Mouse (Mus musculus): ENCODE measurements at regions not wholly inside any gene's neighbourhood (a gene's known extent, or its start where the extent isn't known, plus 50 kb on each side); places are given as distances from the start of the nearest gene placed in this dataset.

DNA sequence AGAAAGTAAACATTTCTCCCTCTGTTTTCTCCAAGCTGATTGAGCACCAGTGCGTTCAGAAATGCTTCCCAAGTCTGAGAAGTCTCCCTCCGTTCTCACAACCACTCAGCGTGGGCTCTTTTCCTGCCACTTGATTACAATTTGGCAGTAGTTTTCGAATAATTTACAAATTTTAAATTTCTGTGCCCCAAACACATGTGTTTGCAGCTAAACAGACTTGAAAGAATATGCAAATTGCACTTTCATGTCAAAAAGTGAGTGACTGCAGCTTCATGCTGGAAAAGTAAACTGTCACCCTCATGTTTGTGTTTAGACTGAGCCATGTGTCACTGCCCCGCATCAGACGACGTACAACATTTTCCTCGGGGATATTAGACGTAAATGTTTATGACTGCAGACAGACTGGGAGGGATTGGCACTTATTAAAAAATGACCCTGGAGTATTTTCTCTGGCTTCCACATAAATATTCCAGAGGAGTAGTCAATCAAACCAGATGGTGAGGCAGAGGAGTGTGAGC, 70.6 kb upstream of the Six2 start:
- no peak overlapping the region for H3K9ac ChIP-seq (replicated peaks)
- H3K4me1 ChIP-seq (replicated peaks; ENCODE audit: control insufficient read depth in 2 of 2, insufficient read depth in 2 of 2, low read length in 1 of 2), result no peaks in the 10 kb centered on the region
- no peak overlapping the region for H3K4me3 ChIP-seq (ENCODE audit: insufficient read depth in 1 of 2, low read depth in 2 of 2, low read length in 2 of 2)
- no peaks in the 10 kb centered on the region for H3K27me3 ChIP-seq (ENCODE audit: control insufficient read depth, insufficient read depth, low read length)
- WGBS (ENCODE audit: insufficient replicate concordance), result 51% methylated on average over 9 of the region's 9 CpGs
- no peaks in the 10 kb centered on the region for H3K36me3 ChIP-seq (replicated peaks; ENCODE audit: control insufficient read depth, insufficient read depth, low read depth)
- no peak for TF ChIP-seq CTCF (IDR thresholded peaks at IDR 0.05; ENCODE audit: low read depth)
- TF ChIP-seq EP300 (IDR thresholded peaks at IDR 0.05; ENCODE audit: low read depth), result no peak
- no peak for ATAC-seq (ENCODE audit: insufficient read depth)
- DNase-seq (ENCODE audit: low read depth in 3 of 3, low spot score in 3 of 3), result no peak
- H3K27ac ChIP-seq, result no peak overlapping the region
- no peaks in the 10 kb centered on the region for H3K9me3 ChIP-seq (ENCODE audit: control insufficient read depth, low read length)
- H3K4me2 ChIP-seq (ENCODE audit: low read depth), result no peak overlapping the region

DNA sequence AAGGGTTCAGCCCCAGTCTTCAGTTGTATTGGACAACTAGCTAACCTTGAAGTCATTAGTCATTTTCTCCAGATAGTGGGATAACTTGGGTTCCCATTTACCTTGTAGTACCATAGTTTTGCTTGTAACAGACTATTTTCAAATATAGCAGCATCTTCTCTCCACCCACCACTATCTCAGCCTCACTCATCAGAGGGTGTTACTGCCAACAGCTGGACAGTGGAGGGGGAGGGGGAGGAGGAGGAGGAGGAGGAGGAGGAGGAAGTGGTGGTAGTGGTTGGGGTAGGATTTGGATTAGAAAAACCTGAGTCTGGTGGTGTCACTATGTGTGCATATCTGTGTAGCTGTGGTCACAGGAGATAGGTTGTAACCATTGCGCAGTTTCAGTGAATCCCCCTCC, 69.6 kb upstream of the Six2 start:
- Histone ChIP-seq H3K9me3 (ENCODE audit: control insufficient read depth, low read length) (no peaks in the 10 kb centered on the region), H3K27ac (no peak overlapping the region), H3K36me3 (replicated peaks; ENCODE audit: control insufficient read depth, insufficient read depth, low read depth) (no peaks in the 10 kb centered on the region), H3K27me3 (ENCODE audit: control insufficient read depth, insufficient read depth, low read length) (no peaks in the 10 kb centered on the region), H3K9ac (replicated peaks) (no peak overlapping the region), H3K4me1 (replicated peaks; ENCODE audit: control insufficient read depth in 2 of 2, insufficient read depth in 2 of 2, low read length in 1 of 2) (no peaks in the 10 kb centered on the region), H3K4me3 (ENCODE audit: insufficient read depth in 1 of 2, low read depth in 2 of 2, low read length in 2 of 2) (no peak overlapping the region), H3K4me2 (ENCODE audit: low read depth) (no peak overlapping the region)
- 75% methylated on average over 1 of the region's 1 CpGs for WGBS (ENCODE audit: insufficient replicate concordance)
- no peak for DNase-seq (ENCODE audit: low read depth in 3 of 3, low spot score in 3 of 3)
- TF ChIP-seq EP300 (IDR thresholded peaks at IDR 0.05; ENCODE audit: low read depth) (no peak), CTCF (IDR thresholded peaks at IDR 0.05; ENCODE audit: low read depth) (no peak)
- ATAC-seq (ENCODE audit: insufficient read depth), result no peak

DNA sequence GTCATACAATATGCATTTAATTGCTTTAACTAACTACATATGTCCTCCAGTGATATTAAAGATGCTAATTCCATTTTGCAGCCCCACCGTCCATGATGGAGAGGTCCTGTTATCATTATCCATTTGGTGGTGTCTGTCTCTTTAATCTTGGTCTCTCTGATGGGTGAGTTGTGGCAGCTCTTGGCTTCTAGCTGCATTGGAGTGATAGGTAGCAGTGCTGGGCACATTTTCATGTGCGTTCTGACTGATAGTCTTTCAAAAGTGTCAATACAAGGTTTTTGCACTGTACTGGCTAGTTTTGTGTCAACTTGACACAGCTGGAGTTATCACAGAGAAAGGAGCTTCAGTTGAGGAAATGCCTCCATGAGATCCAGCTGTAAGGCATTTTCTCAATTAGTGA, 67.5 kb upstream of the Six2 start:
- Histone ChIP-seq H3K27me3 (ENCODE audit: control insufficient read depth, insufficient read depth, low read length) (no peaks in the 10 kb centered on the region), H3K4me1 (replicated peaks; ENCODE audit: control insufficient read depth in 2 of 2, insufficient read depth in 2 of 2, low read length in 1 of 2) (no peaks in the 10 kb centered on the region), H3K36me3 (replicated peaks; ENCODE audit: control insufficient read depth, insufficient read depth, low read depth) (no peaks in the 10 kb centered on the region), H3K27ac (no peak overlapping the region), H3K4me2 (ENCODE audit: low read depth) (no peak overlapping the region), H3K4me3 (ENCODE audit: insufficient read depth in 1 of 2, low read depth in 2 of 2, low read length in 2 of 2) (no peak overlapping the region), H3K9ac (replicated peaks) (no peak overlapping the region), H3K9me3 (ENCODE audit: control insufficient read depth, low read length) (no peaks in the 10 kb centered on the region)
- WGBS (ENCODE audit: insufficient replicate concordance), result 42% methylated on average over 2 of the region's 2 CpGs
- ATAC-seq (ENCODE audit: insufficient read depth) (no peak), DNase-seq (ENCODE audit: low read depth in 3 of 3, low spot score in 3 of 3) (peak in 2 of 3 experiments; percentile 14 to 17)
- TF ChIP-seq EP300 (IDR thresholded peaks at IDR 0.05; ENCODE audit: low read depth) (no peak), CTCF (IDR thresholded peaks at IDR 0.05; ENCODE audit: low read depth) (no peak)

GRCm38 (mm10) chr17:85748649-85749081, 60.6 kb upstream of the Six2 start:
- Histone ChIP-seq H3K4me2 (ENCODE audit: low read depth) (no peak overlapping the region), H3K36me3 (replicated peaks; ENCODE audit: control insufficient read depth, insufficient read depth, low read depth) (no peaks in the 10 kb centered on the region), H3K27me3 (ENCODE audit: control insufficient read depth, insufficient read depth, low read length) (no peaks in the 10 kb centered on the region), H3K9me3 (ENCODE audit: control insufficient read depth, low read length) (no peaks in the 10 kb centered on the region), H3K27ac (no peak overlapping the region), H3K4me1 (replicated peaks; ENCODE audit: control insufficient read depth in 2 of 2, insufficient read depth in 2 of 2, low read length in 1 of 2) (no peaks in the 10 kb centered on the region), H3K4me3 (ENCODE audit: insufficient read depth in 1 of 2, low read depth in 2 of 2, low read length in 2 of 2) (no peak overlapping the region), H3K9ac (replicated peaks) (no peak overlapping the region)
- ATAC-seq (ENCODE audit: insufficient read depth) (no peak), DNase-seq (ENCODE audit: low read depth in 3 of 3, low spot score in 3 of 3) (no peak)
- TF ChIP-seq EP300 (IDR thresholded peaks at IDR 0.05; ENCODE audit: low read depth), result no peak
- no peak for TF ChIP-seq CTCF (IDR thresholded peaks at IDR 0.05; ENCODE audit: low read depth)
- WGBS (ENCODE audit: insufficient replicate concordance), result 50% methylated on average over 10 of the region's 10 CpGs

DNA sequence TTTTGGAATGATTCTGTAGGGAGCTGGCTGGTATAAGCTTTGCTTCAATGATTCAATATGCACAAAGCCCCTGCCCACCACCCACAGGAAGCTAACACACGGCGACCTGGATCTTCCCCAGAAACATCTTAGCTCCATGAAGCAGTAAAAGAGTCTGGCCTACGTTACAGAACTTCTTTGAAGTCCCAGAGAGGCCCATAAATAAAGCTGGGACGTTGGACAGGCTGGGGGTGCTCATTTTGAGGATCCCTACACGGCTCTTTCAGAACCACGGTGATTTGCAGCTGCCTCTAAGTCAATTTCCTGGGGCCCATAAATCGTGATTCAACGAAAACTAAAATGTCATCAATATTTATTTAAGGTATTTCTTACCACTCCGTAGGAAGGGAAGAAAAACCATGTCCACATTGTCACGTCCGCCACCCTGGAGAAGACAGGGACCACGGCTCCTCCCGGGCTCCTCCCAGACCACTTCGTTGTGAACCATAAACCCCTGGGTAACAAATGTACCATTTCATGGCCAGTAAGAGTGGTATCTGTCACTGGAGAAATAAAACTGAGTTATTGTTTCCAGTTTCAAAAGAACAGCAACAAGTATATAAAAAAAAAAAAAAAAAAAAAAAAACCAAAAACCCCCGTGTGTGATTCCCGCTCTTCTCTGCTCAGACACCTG, 60.0 kb upstream of the Six2 start:
- 54% methylated on average over 16 of the region's 16 CpGs for WGBS (ENCODE audit: insufficient replicate concordance)
- H3K36me3 ChIP-seq (replicated peaks; ENCODE audit: control insufficient read depth, insufficient read depth, low read depth), result no peaks in the 10 kb centered on the region
- no peak for ATAC-seq (ENCODE audit: insufficient read depth)

More for the DNA sequence above, 60.0 kb upstream of the Six2 start:
- no peak overlapping the region for H3K9ac ChIP-seq (replicated peaks)
- DNase-seq (ENCODE audit: low read depth in 3 of 3, low spot score in 3 of 3), result no peak
- no peaks in the 10 kb centered on the region for H3K27me3 ChIP-seq (ENCODE audit: control insufficient read depth, insufficient read depth, low read length)
- H3K9me3 ChIP-seq (ENCODE audit: control insufficient read depth, low read length), result no peaks in the 10 kb centered on the region
- no peak overlapping the region for H3K27ac ChIP-seq
- no peak overlapping the region for H3K4me3 ChIP-seq (ENCODE audit: insufficient read depth in 1 of 2, low read depth in 2 of 2, low read length in 2 of 2)
- TF ChIP-seq CTCF (IDR thresholded peaks at IDR 0.05; ENCODE audit: low read depth) (no peak), EP300 (IDR thresholded peaks at IDR 0.05; ENCODE audit: low read depth) (no peak)
- H3K4me1 ChIP-seq (replicated peaks; ENCODE audit: control insufficient read depth in 2 of 2, insufficient read depth in 2 of 2, low read length in 1 of 2), result no peaks in the 10 kb centered on the region
- H3K4me2 ChIP-seq (ENCODE audit: low read depth), result no peak overlapping the region
